ENCODE assay signal across 27 mouse cellular contexts in genomic region chr1:40993327-40993726, GRCm38 (mm10).
"Had no signal": no experiment of that assay in that cellular context is flagged by ENCODE, and none has a peak within 500 bp of the region (broad histone marks: within the 10 kb centered on the region; RNA-seq: fewer than 3 reads in every experiment).

No protein-coding gene starts in this region.

- ATAC-seq: hindbrain, embryonic 16.5 days; inflammation-experienced regulatory T-cells, adult 6 months; intestine, embryonic 15.5 days had no signal

- H3K36me3 ChIP-seq: heart, embryonic 13.5 days; heart, embryonic 15.5 days; hindbrain, embryonic 13.5 days; intestine, embryonic 15.5 days; limb, embryonic 12.5 days; liver, embryonic 13.5 days; liver, embryonic 15.5 days had no signal

- H3K4me2 ChIP-seq: heart, embryonic 11.5 days; heart, embryonic 13.5 days; heart, embryonic 15.5 days; hindbrain, embryonic 13.5 days; intestine, embryonic 15.5 days; limb, embryonic 12.5 days; liver, embryonic 11.5 days; liver, embryonic 13.5 days; liver, embryonic 15.5 days had no signal

- H3K4me3 ChIP-seq: gastrocnemius, adult 2 months; heart, adult 2 months; heart, embryonic 13.5 days; heart, embryonic 15.5 days; hindbrain, embryonic 13.5 days; intestine, embryonic 15.5 days; layer of hippocampus, adult 2 months; left cerebral cortex, adult 2 months; limb, embryonic 12.5 days; liver, embryonic 13.5 days; liver, embryonic 15.5 days had no signal

- DNase-seq: gastrocnemius, adult 2 months; gastrocnemius, postnatal 14 days; gastrocnemius, postnatal 36 days; heart, adult 11 months; heart, adult 2 months; heart, postnatal 14 days; heart, postnatal 36 days; kidney, adult 11 months; kidney, adult 2 months; kidney, adult 9 months; kidney, postnatal 10 days; kidney, postnatal 25 days; kidney, postnatal 4 days; liver; liver, embryonic 13.5 days had no signal

- H3K27ac ChIP-seq: gastrocnemius, adult 2 months; heart, adult 2 months; heart, embryonic 13.5 days; heart, embryonic 15.5 days; hindbrain, embryonic 13.5 days; intestine, embryonic 15.5 days; layer of hippocampus, adult 2 months; left cerebral cortex, adult 2 months; limb, embryonic 12.5 days; liver, embryonic 13.5 days; liver, embryonic 15.5 days had no signal

- H3K4me1 ChIP-seq: heart, embryonic 13.5 days; heart, embryonic 15.5 days; hindbrain, embryonic 13.5 days; intestine, embryonic 15.5 days; limb, embryonic 12.5 days; liver, embryonic 13.5 days; liver, embryonic 15.5 days had no signal

- H3K9ac ChIP-seq: heart, embryonic 13.5 days; heart, embryonic 15.5 days; hindbrain, embryonic 13.5 days; intestine, embryonic 15.5 days; limb, embryonic 12.5 days; liver, embryonic 13.5 days; liver, embryonic 15.5 days had no signal

- H3K9me3 ChIP-seq: heart, embryonic 13.5 days; heart, embryonic 15.5 days; hindbrain, embryonic 13.5 days; intestine, embryonic 15.5 days; limb, embryonic 12.5 days; liver, embryonic 13.5 days; liver, embryonic 15.5 days had no signal

- H3K27me3 ChIP-seq: heart, embryonic 13.5 days; heart, embryonic 15.5 days; hindbrain, embryonic 13.5 days; intestine, embryonic 15.5 days; limb, embryonic 12.5 days; liver, embryonic 13.5 days; liver, embryonic 15.5 days had no signal
